Mouse (Mus musculus) mouse trophoblast stem cell (cell line): ENCODE data around the gene Ccnd1.
"Not testable (repeated sequence)": the region's sequence is repeated elsewhere in the genome, so short reads cannot be mapped to it uniquely, and the experiment has no call there.

Experiments used
- in situ Hi-C, 2 experiments: fragments of 300-500 bp; cut with MseI, MboI; formaldehyde crosslinking; loops; 2 replicates in 1 of 2; 3 replicates in 1 of 2; pipeline ENCODE4 v1.15.1; 2025

Gene Ccnd1

DNA sequence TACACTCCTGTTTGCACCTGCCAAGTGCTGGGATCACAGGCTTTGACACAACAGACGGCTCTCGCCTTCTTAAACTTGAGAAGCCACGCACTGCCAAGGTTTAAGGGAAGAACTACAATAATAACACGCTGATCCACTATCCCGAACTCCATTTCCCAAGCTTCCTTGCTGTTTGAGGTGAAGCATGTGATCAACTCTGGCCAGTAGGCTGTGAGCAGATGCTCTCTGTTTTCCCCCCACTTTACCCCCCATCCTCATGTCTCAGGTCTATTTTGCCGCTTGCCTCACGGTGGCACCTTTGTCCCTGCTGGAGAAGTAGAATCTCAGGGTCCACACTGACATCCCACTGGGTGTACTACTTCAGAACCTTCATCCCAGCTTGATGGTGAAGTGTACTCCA lies 31.0 kb downstream of the Ccnd1 start:
- in situ Hi-C loops: no loop called here

DNA sequence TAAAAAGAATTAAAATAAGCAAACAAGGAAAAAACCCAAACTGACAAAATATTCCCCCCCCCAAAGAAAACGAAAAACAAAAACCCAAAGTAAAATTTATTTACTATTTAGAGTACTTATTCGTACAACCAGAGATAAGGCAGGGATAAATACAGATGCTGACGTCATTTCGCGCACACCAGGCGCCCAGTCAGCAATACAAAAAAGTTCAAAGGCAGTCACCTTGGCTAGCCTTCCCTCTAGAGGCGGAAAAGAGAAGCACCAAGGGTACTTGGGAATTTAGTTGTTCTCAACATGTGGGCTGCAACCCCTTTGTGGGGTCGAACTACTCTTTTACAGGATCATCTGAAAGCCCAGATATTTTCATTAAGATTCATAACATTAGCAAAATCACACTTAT lies 31.9 kb downstream of the Ccnd1 start:
- in situ Hi-C loops: no loop called here

DNA sequence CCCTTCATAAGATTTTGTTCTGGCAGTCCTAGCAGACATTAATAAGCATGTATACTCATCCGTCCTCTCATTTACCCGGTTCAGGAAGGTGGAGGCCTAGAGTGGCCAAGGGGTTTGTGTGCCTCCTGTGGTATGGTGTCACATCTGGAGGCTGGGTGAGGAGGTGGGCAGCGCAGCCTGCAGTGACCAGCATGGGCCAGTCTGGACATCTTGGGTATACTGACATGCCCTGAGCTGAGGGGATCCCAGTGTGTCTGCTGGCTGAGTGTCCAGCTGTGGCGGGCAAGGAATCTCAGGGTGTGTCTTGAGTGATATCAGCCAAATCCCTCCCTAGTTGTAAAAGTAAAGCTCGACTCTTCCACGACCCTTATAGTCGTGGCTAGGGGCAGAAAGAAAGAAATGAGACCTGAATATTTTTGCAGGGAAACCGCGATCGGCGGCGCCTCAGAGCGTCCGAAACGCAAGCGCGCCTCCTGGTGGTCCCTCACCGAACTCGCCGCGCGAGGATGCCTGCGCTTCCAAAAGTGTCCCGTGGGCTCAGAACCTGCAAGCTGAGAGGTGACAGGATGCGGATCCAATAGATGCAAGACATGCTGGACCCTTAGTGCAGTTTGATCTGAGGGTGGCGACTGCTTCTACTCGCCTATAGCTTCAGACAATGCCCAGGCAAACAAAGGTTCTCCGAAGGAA lies 32.9 kb downstream of the Ccnd1 start:
- in situ Hi-C loops: no loop called here

DNA sequence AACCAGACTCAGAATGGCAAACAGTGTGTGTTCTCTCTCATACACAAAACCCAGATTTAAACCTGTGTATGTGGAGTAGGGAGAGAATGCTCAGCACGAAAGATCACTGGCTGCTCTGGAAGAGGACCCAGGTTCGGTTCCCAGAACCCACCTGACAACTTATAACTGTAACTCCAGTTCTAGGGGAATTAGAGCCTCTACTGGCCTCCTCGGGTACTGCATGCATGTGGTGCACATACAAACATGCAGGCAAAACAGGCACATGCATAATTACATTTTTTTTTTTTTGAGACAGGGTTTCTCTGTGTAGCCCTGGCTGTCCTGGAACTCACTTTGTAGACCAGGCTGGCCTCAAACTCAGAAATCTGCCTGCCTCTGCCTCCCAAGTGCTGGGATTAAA lies 34.2 kb downstream of the Ccnd1 start:
- in situ Hi-C loops: not testable (repeated sequence)

DNA sequence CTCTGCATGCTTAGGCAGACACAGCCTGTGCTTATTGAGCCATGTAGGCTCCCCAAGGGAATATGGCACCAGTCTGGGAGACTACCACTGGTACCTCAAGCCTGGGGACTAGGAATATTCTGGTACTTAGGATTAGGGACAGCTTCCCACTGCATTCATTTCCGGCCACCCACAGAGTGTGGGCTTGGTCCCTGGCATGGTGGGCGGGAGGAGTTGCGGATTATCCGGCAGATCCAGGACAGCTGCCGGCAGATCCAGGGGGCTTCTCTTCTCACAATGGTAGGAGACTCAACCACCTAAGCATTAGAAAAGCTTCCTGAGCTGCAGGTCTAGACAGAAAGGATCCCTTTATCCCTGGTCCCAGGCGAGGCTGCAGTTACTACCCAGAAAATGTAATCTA lies 41.2 kb downstream of the Ccnd1 start:
- in situ Hi-C loops: loop anchor here (5.0 to 10.0 kb wide), 4 partner anchors 96 to 301 kb away; no protein-coding TSS in a partner anchor

DNA sequence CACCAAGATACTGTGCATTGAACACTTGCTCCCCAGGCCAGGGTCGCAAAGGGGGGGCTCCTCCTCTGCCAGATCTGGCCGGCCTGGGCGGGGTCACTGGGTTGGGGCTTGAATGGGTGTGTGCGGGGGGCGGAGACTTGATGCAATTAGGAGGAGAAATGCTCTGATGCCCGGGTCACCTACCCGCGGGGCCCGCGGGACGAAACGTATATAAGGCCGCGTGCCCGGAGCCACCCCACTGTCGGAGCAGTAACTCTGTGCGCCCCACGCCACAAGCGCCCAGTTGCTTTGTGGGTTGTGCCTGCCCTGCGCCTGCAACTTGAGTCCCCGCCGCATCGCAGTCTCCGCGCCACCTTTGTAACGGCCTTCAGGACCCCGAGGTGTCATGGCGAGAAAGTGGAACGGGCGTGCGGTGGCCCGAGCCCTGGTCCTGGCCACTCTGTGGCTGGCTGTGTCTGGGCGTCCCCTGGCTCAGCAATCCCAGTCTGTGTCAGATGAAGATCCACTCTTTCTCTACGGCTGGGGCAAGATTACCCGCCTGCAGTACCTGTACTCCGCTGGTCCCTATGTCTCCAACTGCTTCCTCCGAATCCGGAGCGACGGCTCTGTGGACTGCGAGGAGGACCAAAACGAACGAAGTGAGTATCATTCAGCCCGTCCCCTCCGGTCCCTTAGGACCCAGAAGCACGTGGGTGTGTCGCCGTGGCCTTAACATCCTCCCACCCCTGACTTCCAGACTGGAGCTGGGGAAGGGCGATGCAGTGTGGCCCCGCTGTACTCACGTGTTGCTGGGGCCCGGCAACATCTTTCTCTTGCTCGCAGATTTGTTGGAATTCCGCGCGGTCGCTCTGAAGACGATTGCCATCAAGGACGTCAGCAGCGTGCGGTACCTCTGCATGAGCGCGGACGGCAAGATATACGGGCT lies 43.2 kb downstream of the Ccnd1 start, which contains the start of gene Fgf15:
Gene Fgf15 (plus strand): TSS at position 238 of the 925 bp plus-strand sequence.
- in situ Hi-C loops: loop anchor here (5.0 to 10.0 kb wide), 4 partner anchors 94 to 299 kb away; no protein-coding TSS in a partner anchor

DNA sequence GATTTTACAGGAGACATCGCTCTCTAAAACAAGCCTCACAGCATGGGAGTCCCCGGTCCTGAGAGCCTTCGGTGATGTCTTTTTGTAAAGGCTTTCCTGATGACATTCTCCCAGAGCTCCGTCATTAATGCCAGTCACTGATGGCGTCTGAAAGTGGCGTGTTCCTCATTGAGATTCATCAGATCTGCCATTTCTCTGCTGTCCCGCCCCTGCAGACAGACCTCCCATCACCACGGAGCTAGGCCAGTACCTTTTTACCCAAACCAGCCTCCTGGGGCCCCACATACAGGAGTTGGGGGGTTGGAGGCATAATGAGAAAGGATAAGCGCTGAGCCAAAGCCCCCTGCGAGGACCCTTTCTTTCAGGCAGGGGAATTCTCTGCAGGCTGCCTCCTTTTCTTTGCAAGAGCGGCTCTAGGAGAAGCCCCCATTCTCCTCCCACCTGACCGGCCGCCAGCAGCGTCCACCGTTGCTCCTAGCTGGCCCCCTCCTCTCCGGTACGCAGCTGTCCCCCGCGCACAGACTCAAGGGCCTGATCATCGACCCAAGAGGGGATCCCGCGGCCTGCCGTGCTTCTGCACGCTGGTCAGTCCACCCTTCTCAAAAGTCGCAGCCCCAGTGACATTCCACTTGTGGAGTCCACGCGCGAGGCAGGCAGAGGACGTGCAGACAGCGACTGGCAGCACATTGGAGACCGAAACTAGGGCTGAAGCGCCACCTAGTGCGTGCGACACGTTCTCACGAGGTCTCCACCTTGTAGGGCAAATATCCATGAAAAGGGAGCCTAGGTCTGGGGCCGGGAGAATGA lies 44.2 kb downstream of the Ccnd1 start:
- in situ Hi-C loops: loop anchor here (5.0 to 10.0 kb wide), 4 partner anchors 93 to 298 kb away; no protein-coding TSS in a partner anchor

DNA sequence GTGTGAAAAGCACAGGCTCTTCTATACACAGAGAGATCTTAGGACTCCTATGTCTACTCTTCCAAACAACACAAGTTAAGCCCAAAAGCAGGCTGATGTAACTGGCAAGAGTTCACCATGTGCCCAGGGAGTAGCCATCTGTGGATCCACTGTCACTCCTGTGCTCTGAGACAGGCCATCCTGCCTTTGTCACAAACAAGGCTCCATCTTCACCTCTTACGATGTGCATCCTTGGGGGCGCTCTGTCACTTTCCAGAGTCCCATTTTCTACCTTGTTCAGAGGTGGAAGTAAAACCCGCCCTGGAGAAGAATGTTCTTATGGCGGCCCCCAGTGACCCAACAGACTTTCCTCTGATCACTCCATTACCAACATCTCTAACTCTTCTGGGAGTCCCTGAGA lies 45.0 kb downstream of the Ccnd1 start:
- in situ Hi-C loops: loop anchor here (5.0 to 10.0 kb wide), 5 partner anchors 47 to 297 kb away; partner anchors contain the start of gene Fgf4 (in 1 of the 2)

DNA sequence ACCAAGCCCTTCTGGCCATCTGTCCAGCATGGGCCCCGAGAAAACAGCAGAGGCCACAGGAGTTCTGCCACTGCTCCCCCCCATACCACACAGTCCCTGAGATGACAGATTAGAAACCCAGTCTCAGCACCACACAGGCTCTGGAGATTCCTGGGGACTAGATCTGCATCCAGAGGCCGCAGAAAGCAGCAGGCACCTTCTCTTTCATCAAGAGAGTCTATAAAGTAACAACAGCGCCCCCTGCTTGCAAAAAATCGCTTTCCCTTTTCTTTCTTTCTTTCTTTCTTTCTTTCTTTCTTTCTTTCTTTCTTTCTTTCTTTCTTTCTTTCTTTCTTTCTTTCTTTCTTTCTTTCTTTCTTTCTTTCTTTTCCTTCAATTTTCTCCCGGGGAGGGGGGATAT lies 45.5 kb downstream of the Ccnd1 start:
- in situ Hi-C loops: loop anchor here (5.0 to 10.0 kb wide), 2 partner anchors 47 to 109 kb away; partner anchors contain the start of gene Fgf4 (in 1 of the 2)

DNA sequence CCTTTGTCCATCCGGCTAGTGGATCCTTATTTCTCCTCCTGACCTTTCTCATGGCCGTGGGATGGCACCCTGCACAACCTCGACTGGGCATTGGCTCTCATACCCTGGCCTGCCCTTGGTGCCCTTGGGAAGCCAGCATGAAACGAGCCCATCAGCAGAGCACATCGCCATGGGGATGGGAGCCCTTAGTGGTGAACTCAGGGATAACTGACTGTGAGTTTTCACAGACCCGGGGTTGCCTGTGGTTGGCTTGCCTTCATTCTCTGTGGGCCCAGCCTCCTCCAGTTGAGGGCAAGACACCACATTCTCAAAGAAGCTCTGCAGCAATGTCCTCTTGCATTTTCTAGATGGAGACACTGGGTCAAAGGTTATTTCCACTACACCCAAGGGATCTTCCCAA lies 47.4 kb downstream of the Ccnd1 start:
- in situ Hi-C loops: loop anchor here (5.0 to 10.0 kb wide), 2 partner anchors 45 to 108 kb away; partner anchors contain the start of gene Fgf4 (in 1 of the 2)

DNA sequence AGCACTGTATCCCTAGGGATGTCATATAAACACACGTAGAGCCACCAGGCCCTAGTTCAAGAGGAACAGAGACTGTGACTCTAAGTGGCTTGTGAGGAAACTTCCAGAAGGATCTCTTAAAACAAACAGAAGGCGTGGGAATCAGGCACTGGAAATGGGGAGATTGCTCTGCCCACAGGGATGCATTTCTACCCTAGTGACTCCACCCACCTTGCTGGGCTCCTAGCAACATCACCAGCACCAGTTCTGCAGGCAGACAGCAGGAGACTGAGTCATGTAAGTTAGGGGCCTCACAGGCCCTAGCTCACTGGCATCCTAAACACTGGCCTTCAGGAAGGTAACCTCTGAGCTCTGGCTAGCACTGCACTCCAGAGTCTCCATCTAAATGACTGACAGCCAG lies 47.9 kb downstream of the Ccnd1 start:
- in situ Hi-C loops: loop anchor here (5.0 to 10.0 kb wide), 2 partner anchors 45 to 107 kb away; partner anchors contain the start of gene Fgf4 (in 1 of the 2)

DNA sequence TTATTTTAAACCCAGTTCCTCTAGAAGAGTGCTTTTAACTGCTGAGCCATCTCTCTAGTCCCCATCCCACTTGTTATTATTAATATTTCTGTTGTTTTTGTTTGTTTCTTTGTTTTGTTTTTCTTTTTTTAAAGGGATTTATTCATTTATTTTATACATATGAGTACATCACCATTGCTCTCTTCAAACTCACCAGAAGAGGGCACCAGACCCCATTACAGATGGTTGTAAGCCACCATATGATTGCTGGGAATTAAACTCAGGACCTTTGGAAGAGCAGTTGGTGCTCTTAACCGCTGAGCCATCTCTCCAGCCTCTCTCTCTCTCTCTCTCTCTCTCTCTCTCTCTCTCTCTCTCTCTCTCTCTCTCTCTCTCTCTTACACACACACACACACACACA lies 49.1 kb downstream of the Ccnd1 start:
- in situ Hi-C loops: loop anchor here (5.0 to 10.0 kb wide), 2 partner anchors 43 to 106 kb away; partner anchors contain the start of gene Fgf4 (in 1 of the 2)

DNA sequence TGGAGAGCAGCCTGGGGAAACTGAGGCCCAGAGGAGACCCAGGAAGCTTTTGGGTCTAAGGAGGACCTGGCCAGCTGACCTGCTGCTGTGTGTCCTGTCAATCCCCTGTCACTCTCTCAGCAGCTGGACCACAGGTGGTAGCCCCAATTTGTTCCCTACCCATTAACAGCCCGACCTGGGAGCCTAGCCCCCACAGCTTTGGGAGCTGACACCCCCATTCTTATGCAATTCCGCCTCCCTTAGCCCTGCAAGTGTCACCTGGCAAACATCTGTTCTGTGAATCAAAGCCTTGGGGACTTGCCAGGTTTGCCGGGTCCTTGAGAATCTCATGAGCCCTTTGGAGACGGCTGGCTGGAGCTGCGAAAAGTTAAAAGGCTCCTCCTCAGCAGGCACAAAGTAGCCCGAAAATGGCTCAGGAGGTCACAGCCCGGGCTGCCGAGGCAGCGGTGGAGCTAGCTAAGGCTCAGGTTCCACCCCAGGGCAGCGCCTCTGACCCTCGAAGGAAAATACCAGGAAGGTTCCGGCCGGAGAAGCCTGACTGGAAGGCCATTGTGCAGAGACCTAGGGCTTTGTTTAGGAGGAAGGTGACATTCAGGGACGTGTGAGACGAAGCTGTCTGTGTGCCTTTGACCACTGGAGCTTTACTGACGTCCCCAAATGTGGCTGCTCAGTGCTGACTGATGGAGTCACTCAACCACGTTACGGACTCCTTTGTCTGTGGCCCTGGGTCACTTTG lies 51.0 kb downstream of the Ccnd1 start:
- in situ Hi-C loops: no loop called here

DNA sequence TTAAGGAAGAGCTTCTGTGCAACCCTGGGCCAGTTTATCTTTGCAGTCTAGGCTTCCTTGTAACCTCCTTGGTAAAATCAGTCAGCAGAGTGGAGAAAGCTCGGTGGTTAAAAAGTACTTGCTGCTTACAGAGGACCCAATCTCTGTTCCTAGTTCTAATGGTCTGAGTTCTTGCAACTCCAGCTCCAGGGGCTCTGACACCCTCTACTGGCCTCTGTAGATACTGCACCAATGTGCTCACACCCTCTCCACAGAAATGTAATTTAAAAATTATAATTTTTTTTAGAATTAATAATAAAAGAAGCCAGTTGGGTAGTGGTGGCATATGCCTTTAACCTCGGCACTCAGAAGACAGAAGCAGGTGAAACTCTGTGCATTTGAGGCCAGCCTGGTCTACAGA lies 52.1 kb downstream of the Ccnd1 start:
- in situ Hi-C loops: no loop called here

DNA sequence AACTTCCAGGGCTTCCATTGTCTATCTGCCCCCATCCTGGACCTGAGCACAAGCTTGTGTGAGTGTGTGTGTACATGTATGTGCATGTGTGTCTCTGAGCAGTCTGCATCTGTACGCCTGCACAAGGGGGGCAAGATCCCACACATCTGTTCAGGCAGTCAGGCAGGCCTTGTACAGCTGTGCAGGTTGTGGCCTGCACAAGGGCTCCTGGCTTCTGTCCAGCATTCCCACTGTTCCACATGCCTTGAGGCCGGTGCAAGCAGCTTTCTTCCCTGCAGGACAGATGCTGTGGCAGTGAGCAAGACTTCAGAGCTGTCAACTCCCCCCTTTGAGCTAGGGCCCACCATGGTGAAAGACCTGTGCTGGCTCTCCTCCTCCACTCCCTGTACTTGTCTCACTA lies 56.6 kb downstream of the Ccnd1 start:
- in situ Hi-C loops: loop anchor here in 1 of 2 experiments (5.0 kb wide), 1 partner anchor 286 kb away; no protein-coding TSS in a partner anchor
